Mouse (Mus musculus): Measurements from ENCODE around the gene Fxyd1.

Gene Fxyd1

GRCm38 (mm10) chr7:31051321-31052021 lies 5.5 kb downstream of the Fxyd1 start, which contains the start of gene Fxyd7:
Gene Fxyd7 (minus strand): TSS chr7:31051467.
- DNase-seq = peak; percentile 49

GRCm38 (mm10) chr7:31050921-31051320 lies 6.1 kb downstream of the Fxyd1 start:
- peak; percentile 51 for DNase-seq

- DNase-seq = no peak
Measured at GRCm38 (mm10) chr7:31050487-31050886, 6.5 kb downstream of the Fxyd1 start.

- DNase-seq = no peak
Measured at GRCm38 (mm10) chr7:31049846-31050281, 7.1 kb downstream of the Fxyd1 start.

- DNase-seq = peak; percentile 64
Measured at GRCm38 (mm10) chr7:31049135-31049845, 7.7 kb downstream of the Fxyd1 start.

GRCm38 (mm10) chr7:31042431-31042910 lies 14.5 kb downstream of the Fxyd1 start, which contains the start of gene Fxyd5:
Gene Fxyd5 (minus strand): TSS chr7:31042481.
- no peak for DNase-seq

GRCm38 (mm10) chr7:31041662-31042315 lies 15.2 kb downstream of the Fxyd1 start:
- DNase-seq = no peak

GRCm38 (mm10) chr7:31041023-31041407 lies 16.0 kb downstream of the Fxyd1 start:
- no peak for DNase-seq

- no peak for DNase-seq
Measured at GRCm38 (mm10) chr7:31040281-31041022, 16.5 kb downstream of the Fxyd1 start.

GRCm38 (mm10) chr7:31039011-31039410 lies 18.0 kb downstream of the Fxyd1 start:
- no peak for DNase-seq

- DNase-seq = no peak
Measured at GRCm38 (mm10) chr7:31037675-31038074, 19.3 kb downstream of the Fxyd1 start.

- DNase-seq = no peak
Measured at GRCm38 (mm10) chr7:31036917-31037316, 20.1 kb downstream of the Fxyd1 start.

- no peak for DNase-seq
Measured at GRCm38 (mm10) chr7:31035291-31035690, 21.7 kb downstream of the Fxyd1 start.

GRCm38 (mm10) chr7:31034789-31035188 lies 22.2 kb downstream of the Fxyd1 start:
- no peak for DNase-seq

- no peak for DNase-seq
Measured at GRCm38 (mm10) chr7:31033409-31034165, 23.4 kb downstream of the Fxyd1 start.

- no peak for DNase-seq
Measured at GRCm38 (mm10) chr7:31031731-31032130, 25.3 kb downstream of the Fxyd1 start.

- DNase-seq = no peak
Measured at GRCm38 (mm10) chr7:31030717-31031116, 26.3 kb downstream of the Fxyd1 start.

GRCm38 (mm10) chr7:31028609-31029008 lies 28.4 kb downstream of the Fxyd1 start:
- DNase-seq = no peak

GRCm38 (mm10) chr7:31017104-31017901 lies 39.7 kb downstream of the Fxyd1 start:
- DNase-seq = no peak

GRCm38 (mm10) chr7:31012971-31013370 lies 44.0 kb downstream of the Fxyd1 start:
- DNase-seq = no peak

- DNase-seq = no peak
Measured at GRCm38 (mm10) chr7:31008889-31009288, 48.1 kb downstream of the Fxyd1 start.
